Mouse (Mus musculus) olfactory bulb, adult 2 months (tissue): Measurements from ENCODE around the gene Trmt1. TPM values are rescaled to one million over a fixed set of nuclear protein-coding genes. Genes with fewer than 3 reads are reported as not detected.

ENCODE experiments used
- H3K27ac ChIP-seq: fragments of 200-500 bp; 2 replicates; pipeline ENCODE4 v1.5.1; 2012; ENCODE audit warnings: low read depth, low read length; ENCODE audit not compliant: insufficient read depth
- H3K4me1 ChIP-seq: fragments of 200-500 bp; 2 replicates; pipeline ENCODE4 v1.6.1; 2012; ENCODE audit warnings: low read length; ENCODE audit not compliant: control insufficient read depth, insufficient read depth
- H3K4me3 ChIP-seq: fragments of 200-500 bp; 2 replicates; pipeline ENCODE4 v1.5.1; 2012; ENCODE audit warnings: mild to moderate bottlenecking, low read depth, low read length, moderate library complexity; ENCODE audit not compliant: insufficient read depth
- CTCF ChIP-seq: fragments of 200-500 bp; IDR thresholded peaks from 2 replicates; pipeline ENCODE4 v1.5.1; 2012; ENCODE audit warnings: low read depth, mild to moderate bottlenecking, low read length, moderate library complexity; ENCODE audit not compliant: insufficient read depth
- POLR2A ChIP-seq: fragments of 200-500 bp; IDR thresholded peaks from 2 replicates; pipeline ENCODE4 v1.6.1; 2012; ENCODE audit warnings: mild to moderate bottlenecking, low read depth, low read length, moderate library complexity; ENCODE audit not compliant: insufficient read depth
- WGBS: fragments of 180-500 bp; shearing (Covaris S2); methylation state at CpG from one replicate; pipeline ENCODE4 v1.1.7; 2018; 5-methylcytosine and 5-hydroxymethylcytosine counted together
- polyA plus RNA-seq: library from polyadenylated mRNA; stranded (reverse); fragments of >200 nt; gene quantifications from 2 replicates; pipeline ENCODE4 v1.2.4, GENCODE M21; 2012; ENCODE audit warnings: low replicate concordance; ENCODE audit not compliant: missing spikeins, insufficient read depth, insufficient read length

Gene Trmt1
- polyA plus RNA-seq, 1 experiment = not detected

DNA sequence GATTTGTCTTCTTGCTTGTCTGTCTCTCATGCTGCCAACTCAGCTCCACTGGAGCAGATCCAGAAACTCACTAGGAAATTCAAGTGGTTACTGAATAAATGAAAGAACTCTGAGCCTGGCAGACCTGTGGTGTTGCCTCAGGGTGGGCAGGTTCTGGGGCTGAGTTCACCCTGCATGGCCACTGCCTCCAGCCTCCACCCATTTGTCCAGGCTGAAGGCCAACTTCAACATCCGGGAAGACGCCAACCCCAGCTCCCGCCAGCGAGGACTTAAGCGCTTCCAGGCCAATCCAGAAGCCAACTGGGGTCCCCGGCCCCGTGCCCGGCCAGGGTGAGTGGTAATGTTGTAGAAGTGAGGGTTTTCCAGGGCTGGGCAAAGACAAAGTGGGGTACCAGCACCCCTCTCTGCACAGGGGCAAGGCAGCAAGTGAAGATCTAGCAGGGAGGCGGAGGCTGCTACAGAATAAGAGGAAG, 12.9 kb downstream of the Trmt1 start:
- no peaks in the 10 kb centered on the region for H3K4me1 ChIP-seq
- 54% methylated on average over 9 of the region's 9 CpGs for WGBS
- H3K4me3 ChIP-seq = no peak overlapping the region
- no peak for TF ChIP-seq POLR2A
- TF ChIP-seq CTCF = no peak
- H3K27ac ChIP-seq = no peak overlapping the region

DNA sequence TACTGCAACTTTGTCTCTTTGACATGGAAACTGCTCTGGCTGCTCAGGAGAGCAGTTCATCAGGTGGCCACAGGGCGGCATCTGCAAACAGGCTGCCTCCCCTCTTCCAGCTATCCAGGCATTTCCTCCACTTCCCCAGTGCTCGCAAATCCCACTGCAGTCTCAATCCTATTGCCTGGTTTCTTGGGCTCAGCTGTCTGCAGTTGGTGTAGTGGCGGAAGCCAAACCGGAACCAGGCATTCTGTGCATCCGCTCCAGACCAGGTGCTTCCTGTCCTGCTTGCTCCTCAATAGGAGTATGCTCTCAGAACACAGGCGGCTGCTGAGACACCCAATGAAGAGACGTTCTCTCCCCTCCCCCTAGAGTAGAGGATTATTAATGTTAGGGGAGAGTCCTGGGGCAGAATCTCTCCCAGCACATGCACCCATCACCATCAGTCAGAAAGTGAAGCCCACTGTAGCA, 13.8 kb downstream of the Trmt1 start:
- TF ChIP-seq CTCF (0 out of 2 replicates have a peak, but pooled peaks have one; percentile 40), POLR2A (no peak)
- Histone ChIP-seq H3K4me1 (0 out of 2 replicates have a peak, but pooled peaks cover 2% of the 10 kb centered on the region), H3K27ac (no peak overlapping the region), H3K4me3 (no peak overlapping the region)
- WGBS = 64% methylated on average over 7 of the region's 7 CpGs

DNA sequence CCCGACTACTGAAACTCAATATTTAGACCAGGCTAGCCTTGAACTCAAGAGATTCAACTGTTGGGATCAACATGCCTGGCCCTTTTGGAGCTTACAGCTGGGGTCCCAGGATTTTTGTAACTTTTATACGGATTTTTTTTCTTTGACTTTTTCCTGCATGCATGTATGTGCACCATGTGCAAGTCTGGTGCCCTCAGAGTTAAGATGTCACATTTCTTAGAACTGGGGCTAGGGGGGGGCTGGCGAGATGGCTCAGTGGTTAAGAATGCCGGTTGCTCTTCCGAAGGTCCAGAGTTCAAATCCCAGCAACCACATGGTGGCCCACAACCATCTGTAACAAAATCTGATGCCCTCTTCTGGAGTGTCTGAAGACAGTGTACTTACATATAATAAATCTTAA, 14.4 kb downstream of the Trmt1 start:
- TF ChIP-seq POLR2A (no peak), CTCF (no peak)
- Histone ChIP-seq H3K4me3 (no peak overlapping the region), H3K4me1 (peaks cover 8% of the 10 kb centered on the region; the same call in 1 of the 2 replicates), H3K27ac (no peak overlapping the region)
- WGBS = 87% methylated on average over 5 of the region's 5 CpGs

DNA sequence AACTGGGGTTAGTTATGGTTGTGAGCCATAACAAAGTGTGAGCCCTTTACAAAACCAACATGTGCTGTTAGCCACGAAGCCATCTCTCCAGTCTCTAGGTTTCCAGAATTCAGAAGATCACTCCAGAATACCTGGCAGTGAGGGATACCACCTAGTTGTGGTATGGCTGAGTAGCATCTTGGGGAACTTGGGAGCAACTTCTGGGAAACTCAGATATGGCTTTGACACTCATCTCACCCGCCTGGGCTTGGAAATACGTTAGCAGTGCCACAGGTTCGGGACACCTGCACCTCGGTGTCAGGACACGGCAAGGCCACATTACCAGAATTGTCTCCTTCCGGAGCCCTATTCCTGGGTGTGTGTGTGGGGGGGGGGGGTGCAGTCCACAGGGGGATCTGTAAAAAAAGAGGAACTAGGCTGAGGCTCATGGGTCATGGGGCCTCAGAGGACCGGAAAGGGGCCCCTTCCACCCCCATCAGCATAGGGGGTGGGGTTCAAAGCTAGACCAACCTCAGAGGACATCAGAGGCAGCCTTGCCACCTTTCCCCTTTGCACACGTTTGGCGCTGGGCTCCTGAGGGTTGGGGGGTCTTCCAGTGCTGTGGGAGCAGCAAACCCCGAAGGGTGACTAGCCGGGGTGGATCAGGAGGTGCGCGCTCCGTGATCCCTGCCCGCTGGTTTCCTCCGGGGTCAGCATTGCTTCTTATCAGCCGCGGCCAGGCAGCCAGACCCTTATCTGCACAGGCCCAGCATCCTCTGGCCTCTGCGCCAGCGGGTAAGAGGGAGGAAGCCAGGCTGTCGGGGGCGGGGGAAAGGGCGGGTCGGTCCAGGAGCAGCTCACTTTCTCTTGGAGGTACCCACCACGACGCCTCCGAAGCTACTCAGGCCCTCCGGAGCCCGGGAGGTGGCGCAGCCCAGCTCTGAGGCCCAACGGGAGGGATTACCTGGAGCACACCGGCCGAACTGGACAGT, 15.1 kb downstream of the Trmt1 start, which contains the start of gene Lyl1:
Gene Lyl1, plus strand, starts transcription at position 517 of the 971 bp plus-strand sequence.
- WGBS = 38% methylated on average over 34 of the region's 34 CpGs
- H3K4me1 ChIP-seq = peaks cover 10% of the 10 kb centered on the region; the same call in 1 of the 2 replicates
- no peak for TF ChIP-seq POLR2A
- no peak for TF ChIP-seq CTCF
- no peak within 1 kb of the TSS for H3K4me3 ChIP-seq
- H3K27ac ChIP-seq = no peak within 1 kb of the TSS

DNA sequence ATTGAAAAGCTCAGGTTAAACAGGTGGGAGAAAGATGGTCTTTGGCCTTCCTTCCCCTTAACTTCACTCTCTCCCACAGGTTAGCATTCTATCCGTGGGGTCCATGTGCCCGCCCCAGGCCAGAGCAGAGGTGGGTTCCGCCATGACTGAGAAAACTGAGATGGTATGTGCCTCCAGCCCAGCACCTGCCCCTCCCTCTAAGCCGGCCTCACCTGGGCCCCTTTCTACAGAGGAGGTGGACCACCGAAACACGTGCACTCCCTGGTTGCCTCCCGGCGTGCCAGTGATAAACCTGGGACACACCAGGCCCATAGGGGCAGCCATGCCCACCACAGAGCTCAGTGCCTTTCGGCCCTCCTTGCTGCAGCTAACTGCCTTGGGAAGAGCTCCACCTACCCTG, 16.5 kb downstream of the Trmt1 start:
- Histone ChIP-seq H3K4me1 (peaks cover 12% of the 10 kb centered on the region; the same call in 1 of the 2 replicates), H3K27ac (no peak overlapping the region), H3K4me3 (no peak overlapping the region)
- 82% methylated on average over 9 of the region's 9 CpGs for WGBS
- TF ChIP-seq CTCF (no peak), POLR2A (no peak)

DNA sequence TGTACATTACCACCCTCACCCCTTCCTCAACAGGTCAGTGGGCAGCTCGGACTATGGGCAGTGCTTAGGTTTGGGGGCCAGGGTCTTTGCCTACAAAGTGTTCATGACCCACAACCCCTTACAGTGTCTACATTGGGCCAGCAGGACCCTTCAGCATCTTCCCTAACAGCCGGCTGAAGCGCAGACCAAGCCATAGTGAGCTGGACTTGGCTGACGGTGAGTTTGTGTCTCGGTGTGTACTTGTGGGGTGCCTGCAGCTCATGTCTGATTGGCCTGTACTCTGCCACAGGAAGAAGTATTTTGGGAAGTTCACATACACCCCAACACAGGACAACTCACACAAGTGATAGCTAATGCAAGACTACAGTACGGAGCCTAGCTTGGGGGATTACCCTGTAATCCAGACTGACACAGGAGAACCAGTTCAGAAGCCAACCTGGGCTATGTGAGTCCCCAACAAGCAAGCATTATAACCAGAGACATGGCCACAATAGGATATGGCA, 16.9 kb downstream of the Trmt1 start:
- Histone ChIP-seq H3K4me3 (no peak overlapping the region), H3K27ac (no peak overlapping the region), H3K4me1 (peaks cover 13% of the 10 kb centered on the region; the same call in 1 of the 2 replicates)
- TF ChIP-seq POLR2A (no peak), CTCF (no peak)
- WGBS = 94% methylated on average over 6 of the region's 6 CpGs

DNA sequence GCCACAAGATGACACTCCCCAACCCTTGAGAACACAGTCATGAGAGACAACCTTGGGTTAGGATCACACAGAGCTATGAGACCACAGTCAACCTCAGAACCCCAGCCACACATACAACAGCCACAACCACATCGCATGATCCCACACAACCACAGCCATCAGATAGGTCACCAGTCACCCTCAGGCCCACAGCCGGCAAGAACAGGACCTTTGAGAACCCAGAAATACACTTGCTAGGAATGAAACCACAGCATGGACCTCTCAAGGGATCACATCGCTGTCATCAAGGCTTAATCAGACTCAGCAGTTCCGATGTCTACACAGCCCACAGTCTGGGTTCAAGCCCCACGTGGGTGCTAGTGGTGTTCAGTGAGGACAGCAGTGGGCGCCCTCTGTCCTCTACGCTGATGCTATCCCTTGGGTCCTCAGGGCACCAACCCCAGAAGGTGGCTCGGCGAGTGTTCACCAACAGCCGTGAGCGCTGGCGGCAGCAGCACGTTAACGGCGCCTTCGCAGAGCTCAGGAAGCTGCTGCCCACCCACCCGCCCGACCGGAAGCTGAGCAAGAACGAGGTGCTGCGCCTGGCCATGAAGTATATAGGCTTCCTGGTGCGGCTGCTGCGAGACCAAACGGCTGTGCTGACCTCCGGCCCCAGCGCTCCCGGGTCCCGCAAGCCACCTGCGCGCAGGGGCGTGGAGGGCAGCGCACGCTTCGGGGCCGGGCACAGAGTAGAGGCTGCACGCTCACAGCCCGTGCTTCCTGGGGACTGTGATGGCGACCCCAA, 17.6 kb downstream of the Trmt1 start:
- WGBS = 50% methylated on average over 38 of the region's 38 CpGs
- no peak overlapping the region; the same call in 1 of the 2 replicates for H3K4me3 ChIP-seq
- no peak overlapping the region for H3K27ac ChIP-seq
- TF ChIP-seq POLR2A = no peak
- no peak for TF ChIP-seq CTCF
- H3K4me1 ChIP-seq = peaks cover 13% of the 10 kb centered on the region; the same call in 1 of the 2 replicates

DNA sequence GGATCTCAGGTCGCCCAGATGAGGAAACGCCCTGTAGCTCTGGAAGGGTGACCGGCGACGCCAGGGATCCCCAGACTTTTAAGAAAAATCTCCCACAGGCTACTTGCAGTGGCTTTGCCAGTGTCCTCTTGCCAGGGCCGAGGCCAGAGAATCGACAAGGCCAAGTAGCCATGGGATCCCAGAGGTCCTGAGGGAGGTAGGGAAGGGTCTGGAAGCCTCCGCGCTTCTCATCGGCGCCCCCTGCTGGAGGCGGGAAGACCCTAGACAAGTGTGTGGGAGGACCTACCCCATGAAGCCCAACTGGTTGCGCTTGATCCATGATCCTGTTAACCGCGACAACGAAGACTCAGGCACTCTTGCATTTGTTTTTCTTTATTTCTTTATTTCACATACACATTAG, 18.2 kb downstream of the Trmt1 start:
- no peak overlapping the region for H3K27ac ChIP-seq
- 21% methylated on average over 16 of the region's 16 CpGs for WGBS
- peaks cover 17% of the 10 kb centered on the region for H3K4me1 ChIP-seq
- TF ChIP-seq POLR2A (no peak), CTCF (peak; percentile 44; the same call in 1 of the 2 replicates)
- no peak overlapping the region; the same call in 1 of the 2 replicates for H3K4me3 ChIP-seq
